Mouse (Mus musculus) bone marrow macrophage, adult 2 months (primary cell): ENCODE results near the gene Atox1.

Experiments
- CTCF ChIP-seq: IDR thresholded peaks from 2 replicates; pipeline ENCODE4 v1.5.1; 2012; ENCODE audit warnings: low read depth, mild to moderate bottlenecking, low read length, moderate library complexity
- POLR2A ChIP-seq: IDR thresholded peaks from 2 replicates; pipeline ENCODE4 v1.6.1; 2012; ENCODE audit warnings: mild to moderate bottlenecking, low read depth, low read length, borderline replicate concordance

- TF ChIP-seq CTCF (no peak), POLR2A (no peak)
Observed at GRCm38 (mm10) chr11:55468611-55469047, 7.6 kb upstream of the Atox1 start.
